Mouse (Mus musculus) kidney, embryonic 16.5 days (tissue): ENCODE measurements at regions not wholly inside any gene's neighbourhood (a gene's known extent, or its start where the extent isn't known, plus 50 kb on each side); places are given as distances from the start of the nearest gene placed in this dataset.

Experiments used
- ATAC-seq: fragments of 200-750 bp; cut with Nextera tagmentation; 2 replicates; pipeline ENCODE4 v1.8.0; 2017; ENCODE audit warnings: moderate TSS enrichment; ENCODE audit not compliant: low FRiP score, low TSS enrichment
- H3K27ac ChIP-seq: fragments of 300-500 bp; sonication (generic); 2 replicates; pipeline ENCODE4 v1.5.1; 2014; ENCODE audit warnings: low read length
- H3K27me3 ChIP-seq: fragments of 300-500 bp; sonication (generic); 2 replicates; pipeline ENCODE4 v1.6.1; 2014; ENCODE audit warnings: low read length, control low read depth, mixed read lengths; ENCODE audit not compliant: insufficient read depth
- H3K36me3 ChIP-seq: fragments of 300-500 bp; sonication (generic); 2 replicates; pipeline ENCODE4 v1.6.1; 2014; ENCODE audit warnings: low read length, control low read depth, mixed read lengths; ENCODE audit not compliant: insufficient read depth
- H3K4me1 ChIP-seq: fragments of 300-500 bp; sonication (generic); 2 replicates; pipeline ENCODE4 v1.6.1; 2014; ENCODE audit warnings: low read length, control low read depth, mixed read lengths; ENCODE audit not compliant: insufficient read depth
- H3K4me2 ChIP-seq: fragments of 300-500 bp; sonication (generic); replicated peaks from 2 replicates; pipeline ENCODE4 v1.6.1; 2014; ENCODE audit warnings: low read depth, low read length
- H3K4me3 ChIP-seq: fragments of 300-500 bp; sonication (generic); 2 replicates; pipeline ENCODE4 v1.5.1; 2014; ENCODE audit warnings: mild to moderate bottlenecking, low read length
- H3K9ac ChIP-seq: fragments of 300-500 bp; sonication (generic); replicated peaks from 2 replicates; pipeline ENCODE4 v1.6.1; 2014; ENCODE audit warnings: low read length
- H3K9me3 ChIP-seq: fragments of 300-500 bp; sonication (generic); 2 replicates; pipeline ENCODE4 v1.6.1; 2016; ENCODE audit warnings: low read length, control low read depth
- WGBS: fragments of 180-500 bp; shearing (Covaris S2); extraction: QIAGEN DNeasy Blood & Tissue Kit; methylation state at CpG from one replicate; pipeline ENCODE4 v1.1.7; 2014; 5-methylcytosine and 5-hydroxymethylcytosine counted together

DNA sequence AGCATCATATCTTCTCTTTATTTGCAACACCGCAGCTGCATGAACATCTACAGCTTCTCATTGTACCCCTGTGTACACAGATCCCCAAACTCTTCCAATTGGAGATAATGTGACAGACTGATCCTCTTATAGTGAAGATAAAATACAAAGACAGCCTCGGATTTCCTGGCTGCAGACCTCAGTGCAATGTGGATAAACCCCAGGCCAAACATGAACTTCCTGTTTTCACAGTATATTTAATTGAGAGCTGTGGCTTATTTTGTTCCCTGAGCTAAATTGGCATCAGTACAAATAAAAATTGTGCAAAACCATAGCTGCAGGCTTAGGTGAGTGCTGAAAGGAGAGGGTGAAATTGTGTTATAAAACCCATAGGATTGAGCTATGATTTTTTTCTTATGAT is 134.8 kb upstream of the Ghitm start:
- H3K9me3 ChIP-seq = no peaks in the 10 kb centered on the region
- H3K27ac ChIP-seq = no peak overlapping the region
- no peaks in the 10 kb centered on the region for H3K36me3 ChIP-seq
- no peak for ATAC-seq
- H3K27me3 ChIP-seq = no peaks in the 10 kb centered on the region
- no peak overlapping the region for H3K4me2 ChIP-seq
- no peaks in the 10 kb centered on the region for H3K4me1 ChIP-seq
- H3K9ac ChIP-seq = no peak overlapping the region
- 49% methylated on average over 2 of the region's 2 CpGs for WGBS
- no peak overlapping the region for H3K4me3 ChIP-seq

DNA sequence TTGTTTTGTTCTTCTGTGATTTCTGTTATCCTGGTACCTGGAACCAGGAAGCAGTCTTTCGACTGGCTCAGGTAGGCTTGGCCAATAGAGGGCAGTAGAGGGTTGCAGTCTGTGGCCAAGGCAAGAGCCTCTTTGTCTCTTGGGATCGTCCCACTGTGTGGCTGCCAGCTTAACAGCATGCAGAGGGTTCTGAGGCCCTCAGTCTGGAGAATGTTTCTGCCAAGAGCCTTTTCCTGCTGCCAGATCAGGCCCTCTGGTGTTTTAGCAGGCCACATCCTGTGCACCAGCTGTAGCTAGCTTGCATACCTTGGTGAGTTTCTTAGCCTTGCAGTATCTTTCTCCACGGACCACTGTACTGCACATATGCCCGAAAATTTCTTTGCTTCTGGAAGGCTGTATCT is 103.6 kb upstream of the Ghitm start:
- Histone ChIP-seq H3K27ac (no peak overlapping the region), H3K4me3 (no peak overlapping the region), H3K4me2 (no peak overlapping the region), H3K36me3 (no peaks in the 10 kb centered on the region), H3K9me3 (no peaks in the 10 kb centered on the region), H3K4me1 (no peaks in the 10 kb centered on the region), H3K27me3 (no peaks in the 10 kb centered on the region), H3K9ac (no peak overlapping the region)
- WGBS = 36% methylated on average over 4 of the region's 4 CpGs
- ATAC-seq = peak; percentile 51; the same call in 1 of the 2 replicates

DNA sequence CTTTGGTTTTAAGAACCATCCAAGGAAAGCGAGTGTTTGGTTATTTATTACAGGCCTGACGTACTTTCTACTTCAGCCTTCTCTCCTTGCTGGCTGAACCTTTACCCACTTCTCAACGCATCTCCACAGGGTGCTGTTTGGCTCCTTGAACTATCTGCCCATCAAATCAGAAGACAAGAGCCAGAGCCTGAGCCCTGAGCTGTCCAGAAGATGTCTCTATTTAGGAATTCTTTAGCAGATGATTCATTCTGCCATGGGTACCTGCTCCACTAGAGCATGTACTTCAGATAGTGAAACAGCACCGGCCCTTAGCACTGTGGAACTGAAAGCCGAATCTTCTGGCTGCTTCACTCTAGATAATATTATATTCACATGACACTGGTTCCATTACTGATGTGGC is 102.1 kb upstream of the Ghitm start:
- Histone ChIP-seq H3K27ac (no peak overlapping the region), H3K4me2 (no peak overlapping the region), H3K9ac (no peak overlapping the region), H3K27me3 (no peaks in the 10 kb centered on the region), H3K9me3 (no peaks in the 10 kb centered on the region), H3K4me3 (no peak overlapping the region), H3K4me1 (no peaks in the 10 kb centered on the region), H3K36me3 (no peaks in the 10 kb centered on the region)
- 77% methylated on average over 5 of the region's 5 CpGs for WGBS
- no peak for ATAC-seq

DNA sequence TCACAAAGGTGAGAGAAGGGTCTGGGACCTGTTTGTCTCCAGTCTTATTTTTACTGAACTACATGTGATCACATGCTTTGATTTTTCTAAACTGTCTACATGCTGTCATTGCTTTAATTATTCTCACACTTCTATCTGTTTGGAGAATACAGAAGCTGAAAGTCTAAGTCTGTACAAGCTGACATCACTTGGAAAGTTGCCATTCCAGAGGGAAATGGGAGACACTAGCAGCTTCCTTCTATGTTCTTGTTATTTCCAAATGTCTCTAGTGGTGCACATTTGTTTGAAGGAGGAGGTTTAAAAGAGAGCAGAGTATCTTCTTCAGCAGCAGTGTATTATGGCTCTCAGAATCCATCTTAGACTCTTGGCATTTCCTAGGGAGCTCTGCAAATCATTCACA is 73.2 kb upstream of the Ghitm start:
- Histone ChIP-seq H3K4me1 (no peaks in the 10 kb centered on the region), H3K9me3 (no peaks in the 10 kb centered on the region), H3K27ac (no peak overlapping the region), H3K4me3 (no peak overlapping the region), H3K36me3 (no peaks in the 10 kb centered on the region), H3K9ac (no peak overlapping the region), H3K4me2 (no peak overlapping the region), H3K27me3 (no peaks in the 10 kb centered on the region)
- no peak for ATAC-seq

DNA sequence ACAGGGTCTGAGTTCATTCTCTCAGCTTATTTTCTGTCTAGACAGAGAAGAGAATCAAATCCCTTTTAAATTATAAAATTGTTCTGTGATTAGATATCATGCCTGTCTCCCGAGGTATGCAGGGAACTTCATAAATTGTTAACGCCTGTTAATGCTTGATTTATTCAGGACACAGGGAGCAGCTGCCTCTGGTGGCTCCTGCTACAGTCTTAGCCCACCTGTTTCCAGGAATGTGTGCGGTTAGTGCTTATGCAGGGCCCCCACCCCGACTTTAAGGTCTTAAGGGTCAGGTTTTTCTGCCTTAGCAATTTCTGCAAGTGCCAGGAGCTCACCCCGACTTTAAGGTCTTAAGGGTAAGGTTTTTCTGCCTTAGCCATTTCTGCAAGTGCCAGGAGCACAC is 54.7 kb upstream of the Ghitm start:
- Histone ChIP-seq H3K9ac (no peak overlapping the region), H3K4me3 (no peak overlapping the region), H3K36me3 (no peaks in the 10 kb centered on the region), H3K4me1 (no peaks in the 10 kb centered on the region), H3K27ac (no peak overlapping the region), H3K9me3 (no peaks in the 10 kb centered on the region), H3K4me2 (no peak overlapping the region), H3K27me3 (no peaks in the 10 kb centered on the region)
- WGBS = 68% methylated on average over 5 of the region's 5 CpGs
- no peak for ATAC-seq
